Mouse (Mus musculus) G1E (cell line): ENCODE measurements around the gene Tiam2.

Experiments used
- CTCF ChIP-seq: IDR thresholded peaks from 2 replicates; pipeline ENCODE4 v1.5.1; 2012; ENCODE audit warnings: low read depth, low read length, inconsistent platforms, mixed read lengths
- TAL1 ChIP-seq: conservative IDR thresholded peaks from 2 replicates; pipeline ENCODE4 v1.6.1; 2012; ENCODE audit warnings: low read depth, low read length, inconsistent platforms, mixed read lengths

GRCm38 (mm10) chr17:3570876-3571275 is 244.5 kb downstream of the Tiam2 start:
- TF ChIP-seq CTCF, result peak; percentile 29; the same call in 1 of the 2 replicates
- TF ChIP-seq TAL1, result no peak
